Mouse (Mus musculus) layer of hippocampus, postnatal 10 days (tissue): ENCODE results near the gene Fbf1. TPM values are rescaled to one million over a fixed set of nuclear protein-coding genes. Genes with fewer than 3 reads are reported as not detected.

ENCODE experiments used
- DNase-seq, 2 experiments: peaks; one replicate each; pipeline ENCODE4 v3.0.0; 2021; ENCODE audit warnings: low spot score in 2 of 2
- long read RNA-seq: library from polyadenylated mRNA; stranded (forward); transcript quantifications from one replicate; pipeline ENCODE4 v2.0.0, GENCODE M21; 2023
- total RNA-seq, 2 experiments: library from RNA; stranded (reverse); gene quantifications; 2 replicates each; pipeline ENCODE4 v1.2.3; 2021

The Fbf1 gene
- total RNA-seq, result 10 to 100 TPM; 84.7 to 94.9 TPM
- long read RNA-seq, partial matches to known transcripts, result 15 of 24 reads
- long read RNA-seq, other reads (novel, unspliced or antisense), result 9 of 24 reads

DNA sequence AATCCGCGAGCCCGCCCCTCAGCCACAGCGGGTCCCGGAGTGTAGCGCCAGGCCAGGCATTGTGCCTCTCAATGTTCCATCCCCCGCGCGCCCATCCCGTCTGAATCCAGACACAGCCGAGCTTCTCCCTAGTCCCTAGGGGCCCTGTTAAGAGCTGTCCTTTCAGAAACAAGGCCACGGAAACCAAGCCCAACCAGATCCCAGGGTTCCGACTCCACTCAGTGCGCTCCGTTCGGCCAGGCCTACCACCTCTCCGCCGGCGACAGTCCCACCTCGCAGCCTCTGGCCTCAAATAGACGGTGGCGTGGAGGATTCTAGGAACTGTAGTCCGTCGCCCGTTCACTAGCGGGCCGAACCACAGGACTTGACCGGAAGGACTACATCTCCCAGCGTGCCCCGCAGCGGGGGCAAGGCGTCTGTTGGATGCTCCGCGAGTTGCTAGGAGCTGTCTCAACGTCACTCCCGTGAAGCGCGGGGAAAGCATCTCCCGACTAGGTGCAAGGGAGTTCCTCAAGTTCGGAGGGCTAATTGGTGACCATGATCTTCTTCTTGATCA lies at the start of gene Fbf1:
TSS of gene Fbf1 (minus strand) at position 283 of the 556 bp plus-strand sequence.
- peak; percentile 92 to 93 for DNase-seq

DNA sequence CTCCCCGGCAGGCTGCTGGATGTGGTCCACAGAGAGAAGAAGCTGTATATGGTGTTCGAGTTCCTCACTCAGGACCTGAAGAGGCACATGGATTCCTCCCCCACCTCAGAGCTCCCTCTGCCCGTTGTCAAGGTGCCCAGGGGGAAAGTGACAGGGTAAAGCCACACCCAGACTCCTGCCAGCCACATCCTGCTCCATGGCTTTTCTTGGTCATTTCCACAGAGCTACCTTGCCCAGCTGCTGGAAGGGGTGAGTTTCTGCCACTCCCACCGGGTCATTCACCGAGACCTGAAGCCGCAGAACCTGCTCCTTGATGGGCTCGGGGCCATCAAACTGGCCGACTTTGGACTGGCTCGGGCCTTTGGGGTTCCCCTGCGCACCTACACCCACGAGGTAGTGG lies 48.6 kb upstream of the Fbf1 start:
- DNase-seq, result no peak

DNA sequence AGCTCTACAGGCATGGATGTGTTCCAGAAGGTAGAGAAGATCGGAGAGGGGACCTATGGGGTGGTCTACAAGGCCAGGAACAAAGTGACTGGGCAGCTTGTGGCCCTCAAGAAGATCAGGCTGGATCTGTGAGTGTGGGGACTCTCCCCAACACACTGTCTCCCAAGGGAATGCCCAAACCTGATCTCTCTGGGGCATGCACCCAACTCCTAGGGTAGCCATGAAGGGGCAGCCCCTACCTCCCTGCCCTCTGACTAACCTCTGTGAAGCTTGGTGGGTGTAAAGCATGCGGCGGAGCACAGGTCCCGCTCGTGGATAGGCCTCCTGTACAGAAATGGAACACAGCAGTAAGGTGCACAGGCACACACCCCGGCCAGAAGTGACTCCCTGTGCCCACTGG lies 48.0 kb upstream of the Fbf1 start:
- DNase-seq, result no peak

DNA sequence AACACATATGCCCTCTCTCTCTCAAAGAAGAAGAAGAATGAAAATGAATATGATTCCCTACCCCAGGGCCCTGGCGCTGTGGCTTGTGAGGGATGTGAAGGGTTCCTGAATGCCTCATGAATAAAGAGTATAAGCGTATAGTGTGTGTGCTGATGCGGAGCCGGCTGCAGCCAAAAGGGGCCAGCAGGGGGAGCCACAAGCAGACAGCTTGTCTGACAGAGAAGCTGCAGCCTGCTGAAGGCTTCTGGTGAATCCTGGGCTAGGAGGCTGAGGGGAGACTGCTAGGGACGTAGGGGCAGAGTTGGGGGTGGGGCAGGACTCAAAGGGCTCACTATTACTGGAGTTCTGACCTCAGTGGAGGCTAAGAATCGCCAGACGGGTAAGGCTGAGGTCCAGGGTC lies 47.2 kb upstream of the Fbf1 start:
- peak in 1 of 2 experiments; percentile 45 for DNase-seq

DNA sequence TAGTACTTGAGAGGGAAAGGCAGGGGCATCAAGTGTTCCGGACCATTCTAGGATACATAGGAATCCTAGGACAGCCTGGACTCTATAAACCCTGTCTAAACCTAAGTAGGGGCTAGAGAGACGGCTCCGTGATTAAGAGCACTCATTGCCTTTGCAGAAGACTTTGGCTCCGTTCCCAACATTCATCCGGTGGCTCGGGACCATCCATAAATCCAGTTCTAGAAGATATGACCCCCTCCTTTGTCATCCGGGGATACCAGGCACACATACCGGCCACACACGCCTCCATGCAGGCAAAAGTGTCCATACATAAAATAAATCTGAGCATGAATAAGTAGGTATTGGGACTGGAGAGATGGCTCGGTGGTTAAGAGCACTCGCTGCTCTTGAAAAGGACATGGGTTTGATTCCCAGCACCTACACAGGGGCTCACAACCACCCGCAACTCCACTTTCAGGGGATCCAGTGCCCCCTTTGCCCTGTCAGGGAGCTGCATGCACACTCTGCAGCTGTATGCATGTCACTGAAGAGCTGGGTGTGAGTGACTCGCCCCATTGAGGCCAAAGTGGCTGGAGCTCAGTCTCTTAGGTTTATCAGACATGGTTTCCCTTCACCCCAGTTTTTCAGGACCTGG lies 46.0 kb upstream of the Fbf1 start:
- no peak for DNase-seq

DNA sequence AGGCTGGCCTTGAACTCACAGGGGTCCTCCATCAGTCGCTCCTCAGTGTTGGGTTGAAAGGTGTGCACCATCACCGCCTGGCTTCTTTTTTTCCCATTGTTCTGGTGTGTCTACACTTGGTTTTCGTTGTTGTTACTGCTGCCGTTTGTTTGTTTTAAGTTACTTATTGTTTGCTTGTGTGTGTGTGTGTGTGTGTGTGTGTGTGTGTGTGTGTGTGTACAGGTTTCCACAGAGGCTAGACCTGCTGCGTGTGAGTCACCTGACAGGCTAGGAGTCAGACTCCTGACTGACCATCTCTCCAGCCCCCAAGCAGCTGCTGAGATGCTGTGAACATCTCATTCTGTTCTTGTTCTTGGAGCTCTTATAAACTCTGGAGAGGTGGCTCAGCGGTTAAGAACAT lies 44.9 kb upstream of the Fbf1 start:
- DNase-seq, result no peak

DNA sequence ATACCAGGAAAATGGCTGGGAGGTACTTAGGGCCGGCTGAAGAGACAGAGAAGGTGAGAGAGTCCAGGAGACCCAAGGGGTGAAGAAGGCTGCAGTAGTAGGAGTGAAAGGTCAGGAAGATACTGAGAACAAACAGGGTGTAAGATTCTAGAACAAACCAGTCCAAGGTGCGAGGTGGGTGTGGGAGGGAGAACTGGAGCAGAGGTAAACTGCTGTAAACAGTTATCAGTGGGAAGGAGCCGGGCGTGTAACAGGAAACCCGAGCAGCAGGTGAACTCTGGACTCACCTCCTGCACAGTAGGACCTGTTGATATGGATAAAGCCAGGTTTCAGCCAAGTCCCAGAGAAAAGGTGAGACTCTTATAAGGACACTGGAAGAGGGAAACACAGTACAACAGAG lies 42.7 kb upstream of the Fbf1 start:
- no peak for DNase-seq

DNA sequence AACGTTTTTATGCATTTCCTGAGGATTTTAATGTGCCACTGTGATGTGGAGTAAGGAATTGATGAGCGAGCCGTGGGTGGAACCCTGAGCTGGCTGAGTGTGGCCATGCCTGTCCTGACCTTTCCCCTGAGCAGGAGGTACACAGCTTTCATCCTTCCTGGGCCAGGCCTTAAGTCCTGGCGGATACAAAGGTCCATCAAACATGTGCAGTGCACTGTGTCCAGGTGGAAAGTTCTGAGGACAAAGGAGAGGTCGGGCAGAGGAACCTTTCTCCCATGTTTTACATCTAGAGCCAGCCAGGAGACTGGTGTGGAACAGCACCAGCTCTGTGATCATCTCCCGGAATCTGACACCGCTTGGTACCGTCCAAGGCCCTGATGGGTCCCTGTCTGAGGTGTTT lies 41.3 kb upstream of the Fbf1 start:
- no peak for DNase-seq

DNA sequence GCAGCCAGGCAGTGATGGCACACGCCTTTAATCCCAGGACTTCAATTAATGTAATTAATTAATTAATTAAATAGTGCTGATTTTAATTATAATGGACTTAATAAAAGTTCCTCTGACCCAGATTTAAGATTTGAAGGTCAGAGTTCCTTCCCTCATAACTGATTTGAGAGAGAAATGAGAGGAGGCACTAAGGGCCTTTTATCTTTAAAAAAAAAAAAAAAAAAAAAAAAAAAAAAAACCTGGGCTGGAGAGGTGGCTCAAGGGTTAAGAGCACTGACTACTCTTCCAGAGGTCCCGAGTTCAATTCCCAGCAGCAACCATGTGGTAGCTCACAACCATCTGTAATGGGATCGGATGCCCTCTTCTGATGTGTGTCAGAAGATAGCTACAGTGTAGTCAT lies 40.7 kb upstream of the Fbf1 start:
- no peak for DNase-seq

DNA sequence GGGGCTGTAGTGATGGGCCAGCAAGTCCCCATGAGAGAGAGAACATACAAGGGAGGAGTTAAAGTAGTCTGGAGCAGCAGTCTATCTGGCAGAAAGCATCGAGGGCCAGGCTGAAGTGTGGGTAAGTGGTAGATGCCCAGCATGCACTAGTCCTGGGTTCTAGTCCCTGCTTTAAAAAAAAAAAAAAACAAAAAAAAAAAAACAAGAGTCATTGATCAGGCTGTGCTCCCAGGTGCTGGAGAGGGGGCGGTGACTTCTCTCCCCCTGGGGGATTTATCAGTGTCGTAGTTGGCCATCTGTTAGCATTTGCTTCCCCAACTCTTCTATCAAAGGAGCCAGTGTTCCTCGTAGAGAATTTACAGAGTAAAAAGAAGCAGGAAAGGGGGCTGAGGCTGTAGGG lies 38.7 kb upstream of the Fbf1 start:
- DNase-seq, result no peak

DNA sequence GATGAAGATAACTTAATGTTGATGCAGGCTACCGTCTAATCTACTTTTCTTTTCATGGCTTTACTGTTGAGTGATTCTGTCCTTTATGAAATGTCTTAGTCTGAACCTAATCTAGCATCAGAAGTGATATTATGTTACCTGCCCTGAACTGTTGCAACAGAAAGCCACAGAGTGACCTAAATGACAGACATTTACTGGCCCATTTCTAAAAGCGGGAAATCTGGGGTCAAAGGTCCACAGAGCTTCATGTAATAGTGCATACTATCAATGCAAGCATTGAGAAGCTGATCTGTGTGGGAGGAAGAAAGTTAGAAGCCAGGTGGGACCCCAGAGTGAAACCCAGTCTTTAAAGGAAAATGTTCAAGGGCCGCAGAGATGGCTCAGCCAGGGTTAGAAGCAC lies 35.2 kb upstream of the Fbf1 start:
- no peak for DNase-seq

DNA sequence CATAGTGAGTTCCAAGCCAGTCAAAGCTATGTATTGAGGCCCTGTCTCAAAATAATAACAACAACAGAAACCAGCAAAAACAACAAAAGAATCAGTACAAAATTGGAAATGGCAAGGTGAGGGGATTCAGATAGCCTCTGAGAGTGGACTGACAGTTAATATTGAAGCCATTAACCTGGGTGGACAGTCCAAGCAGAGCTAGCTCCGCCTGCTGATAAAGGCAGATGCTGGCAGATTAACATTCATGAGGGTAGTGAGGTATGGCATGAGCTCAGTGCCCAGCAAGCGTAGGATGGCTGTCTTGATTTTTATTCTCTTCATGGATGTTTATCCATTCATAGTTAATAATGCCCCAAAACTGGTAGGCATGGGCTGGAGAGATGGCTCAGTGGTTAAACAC lies 33.2 kb upstream of the Fbf1 start:
- DNase-seq, result no peak

DNA sequence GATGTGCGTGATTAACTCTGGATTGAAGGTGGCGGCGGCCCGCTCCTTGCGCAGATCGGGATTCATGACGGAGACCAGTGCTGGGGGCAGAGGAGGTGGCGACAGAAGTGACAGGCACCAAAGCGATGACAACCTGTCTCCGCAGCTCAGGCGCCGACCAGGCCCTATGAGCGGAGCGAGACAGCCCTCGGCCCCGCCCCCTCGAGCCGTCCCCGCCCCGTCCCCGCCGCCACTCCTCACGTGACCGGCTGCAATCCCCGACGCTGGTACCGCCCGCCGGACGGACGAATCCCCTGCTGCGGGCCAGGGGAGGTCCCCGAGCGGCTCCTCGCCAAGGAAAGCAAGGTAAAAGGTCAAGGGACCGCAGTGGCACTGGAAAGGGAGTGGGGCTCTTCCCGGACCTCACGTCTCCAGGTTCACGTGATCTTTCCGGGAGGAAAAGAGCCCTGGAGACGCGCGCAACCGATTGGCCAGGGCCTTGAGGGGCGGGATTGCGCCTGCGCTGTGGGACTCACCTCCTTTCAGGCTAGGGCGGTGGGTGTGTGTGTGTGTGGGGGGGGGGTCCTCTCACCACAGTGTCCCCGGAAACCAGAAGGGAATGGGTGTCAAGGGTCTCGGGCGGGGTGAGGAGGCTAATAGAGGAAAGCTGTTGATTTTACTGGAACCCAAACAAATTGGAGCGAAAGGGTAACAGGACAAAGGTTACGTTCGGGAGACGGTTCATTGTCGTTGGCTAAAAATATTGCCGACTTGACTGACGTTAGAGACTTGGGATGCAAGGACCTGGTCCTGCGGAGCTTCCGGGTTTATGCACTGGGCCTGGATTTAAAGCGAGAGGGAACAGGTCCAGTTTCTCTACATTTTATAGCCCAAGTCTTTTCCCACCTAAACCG lies 30.9 kb upstream of the Fbf1 start, which contains the start of the genes Ten1 and Acox1:
TSS of gene Ten1 (plus strand) at position 217 of the 893 bp plus-strand sequence.
TSS of gene Acox1 (minus strand) at position 407 of the 893 bp plus-strand sequence.
- DNase-seq, result peak; percentile 97 to 98

DNA sequence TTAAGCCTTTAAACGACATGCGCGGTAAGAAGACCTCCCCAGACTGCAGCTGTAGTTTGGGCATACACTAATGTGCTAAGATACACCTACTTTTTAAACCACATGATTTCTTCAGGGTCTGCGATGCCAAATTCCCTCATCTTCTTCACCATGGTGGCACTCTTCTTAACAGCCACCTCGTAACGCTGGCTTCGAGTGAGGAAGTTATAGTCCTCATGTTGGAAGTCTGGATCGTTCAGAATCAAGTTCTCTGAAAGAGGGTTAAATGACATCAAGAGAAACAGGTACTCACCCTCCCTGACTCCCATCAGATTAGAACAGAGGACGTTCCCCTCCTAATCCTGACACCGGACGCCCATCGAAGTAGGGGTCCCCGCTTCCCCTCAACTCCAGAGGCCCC lies 30.2 kb upstream of the Fbf1 start:
- DNase-seq, result peak in 1 of 2 experiments; percentile 18

DNA sequence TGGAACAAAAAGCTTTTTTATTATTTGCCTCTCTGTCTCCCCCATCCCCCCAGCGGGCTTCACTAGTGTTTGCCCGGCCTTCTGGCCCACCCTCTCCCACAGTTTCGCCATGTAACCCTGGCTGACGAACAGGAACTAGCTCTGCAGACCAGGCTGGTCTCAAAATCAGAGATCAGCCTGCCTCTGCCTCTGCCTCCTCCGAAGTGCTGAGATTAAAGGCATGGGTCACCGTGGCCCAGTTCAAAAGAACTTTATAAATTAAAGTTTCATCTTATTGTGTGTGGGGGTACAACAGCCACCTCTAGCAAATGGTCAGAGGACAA lies 29.6 kb upstream of the Fbf1 start:
- DNase-seq, result no peak

DNA sequence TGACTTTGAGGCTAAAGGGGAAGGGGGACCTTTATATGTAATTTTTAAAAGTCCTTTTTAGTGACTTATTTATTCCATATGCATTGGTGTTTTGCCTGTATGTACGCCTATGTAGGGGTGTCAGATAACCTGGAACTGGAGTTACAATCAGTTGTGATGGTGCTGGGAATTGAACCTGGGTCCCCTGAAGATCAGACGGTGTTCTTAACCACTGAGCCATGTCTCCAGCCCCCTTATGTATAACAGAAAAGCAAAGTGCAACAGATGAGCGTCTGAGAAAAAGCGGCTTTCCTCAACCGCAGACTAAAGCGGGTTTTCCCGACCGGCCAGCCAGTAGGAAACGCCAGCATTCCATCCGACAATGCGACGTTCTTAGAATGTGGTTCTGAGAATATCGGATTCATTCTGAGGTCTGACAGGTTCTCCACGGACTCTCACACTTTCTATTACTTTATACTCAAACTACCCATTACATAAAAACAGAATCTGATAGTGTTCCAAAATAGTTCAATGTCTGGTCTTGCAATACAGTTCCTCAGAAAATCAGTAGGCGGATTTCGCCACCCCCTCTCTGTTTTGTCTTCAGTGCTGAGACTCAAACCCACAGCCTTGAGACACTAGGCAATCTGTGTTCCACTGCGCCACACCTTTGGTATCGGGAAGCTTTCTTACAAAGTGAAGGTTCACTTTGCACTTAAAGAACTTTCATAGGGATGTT lies 29.1 kb upstream of the Fbf1 start:
- no peak for DNase-seq

DNA sequence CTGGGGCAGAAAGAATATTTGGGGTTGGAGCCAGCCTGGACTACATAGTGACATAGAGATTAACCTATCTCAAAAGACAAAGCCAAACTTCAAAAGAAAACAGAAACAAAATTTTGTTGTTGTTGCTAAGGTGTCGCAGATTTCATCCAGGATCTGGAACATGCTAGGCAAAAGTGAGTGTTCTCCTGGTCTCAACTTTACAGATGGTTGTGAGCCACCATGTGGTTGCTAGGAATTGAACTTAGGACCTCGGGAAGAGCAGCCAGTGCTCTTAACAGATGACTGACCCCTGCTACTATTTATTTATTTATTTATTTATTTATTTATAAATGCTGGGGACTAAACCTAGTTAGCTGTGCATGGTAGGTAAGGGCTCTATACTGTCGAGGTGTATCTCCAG lies 28.4 kb upstream of the Fbf1 start:
- no peak for DNase-seq

DNA sequence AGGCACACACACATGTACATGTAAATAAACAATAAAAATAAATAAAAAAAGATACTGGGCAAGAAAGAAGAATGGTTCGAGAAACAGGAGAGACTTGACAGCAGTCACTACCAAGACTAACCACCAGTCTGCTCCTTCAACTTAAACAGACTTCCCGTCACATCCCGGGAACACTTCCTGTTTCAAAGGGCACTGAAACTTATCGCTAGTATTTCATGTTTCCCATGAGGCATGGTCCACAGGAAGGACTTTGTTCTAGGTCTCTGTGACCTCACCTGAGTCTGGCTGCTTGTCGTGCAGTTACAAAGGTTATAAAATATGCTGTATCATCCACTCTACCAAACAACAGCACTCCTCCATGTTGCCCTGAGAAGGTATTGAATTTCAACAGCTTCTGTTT lies 27.3 kb upstream of the Fbf1 start:
- no peak for DNase-seq

DNA sequence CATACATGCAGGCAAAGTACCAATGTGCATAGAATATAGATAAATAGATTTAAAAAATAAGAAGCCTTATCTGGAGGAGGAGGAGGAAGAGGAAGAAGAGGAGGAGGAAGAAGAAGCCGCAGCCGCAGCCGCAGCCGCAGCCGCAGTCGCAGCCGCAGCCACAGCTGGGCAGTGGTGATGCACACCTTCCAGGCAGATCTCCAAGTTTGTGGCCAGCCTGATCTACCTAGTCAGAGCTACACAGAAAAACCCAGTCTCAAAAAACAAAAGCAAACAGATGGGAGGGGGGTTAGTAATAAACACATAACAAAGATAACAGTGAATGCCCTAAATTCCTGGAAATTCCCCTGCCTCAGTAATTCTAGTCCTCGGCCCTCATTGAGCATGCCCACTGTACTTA lies 26.7 kb upstream of the Fbf1 start:
- DNase-seq, result no peak

DNA sequence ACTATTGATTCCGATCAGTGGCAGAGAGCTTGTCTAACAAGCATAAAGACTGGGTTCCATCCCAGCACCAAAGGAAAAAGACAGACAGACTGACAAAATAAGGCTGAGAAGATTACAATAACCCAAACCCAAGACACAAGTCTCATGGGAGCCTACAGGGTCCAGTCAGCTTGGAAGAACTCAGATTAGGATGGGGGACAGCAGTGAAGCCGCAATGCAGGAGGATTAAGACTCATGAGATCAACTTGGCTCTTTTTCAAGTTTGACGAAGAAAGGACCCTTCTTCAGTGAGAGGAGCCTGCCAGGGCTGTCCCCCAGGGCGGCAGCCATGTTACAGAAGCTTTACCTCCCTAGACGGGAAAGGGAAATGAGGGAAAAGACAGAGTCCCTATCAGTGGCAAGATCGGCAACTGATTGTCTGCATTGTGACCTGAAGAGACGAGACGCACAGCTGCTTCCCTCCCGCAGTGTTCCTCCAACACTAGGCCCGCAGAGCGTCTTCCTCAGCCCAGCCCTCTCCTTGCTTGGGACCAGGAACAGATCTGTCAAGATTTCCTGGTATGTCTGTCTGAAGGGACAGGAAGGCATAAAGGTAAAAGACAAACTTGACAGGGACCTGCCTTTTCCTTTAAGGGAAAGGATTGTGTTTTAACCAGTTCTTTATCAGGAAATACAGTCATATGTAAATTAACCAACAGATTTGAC lies 19.4 kb upstream of the Fbf1 start:
- DNase-seq, result no peak

DNA sequence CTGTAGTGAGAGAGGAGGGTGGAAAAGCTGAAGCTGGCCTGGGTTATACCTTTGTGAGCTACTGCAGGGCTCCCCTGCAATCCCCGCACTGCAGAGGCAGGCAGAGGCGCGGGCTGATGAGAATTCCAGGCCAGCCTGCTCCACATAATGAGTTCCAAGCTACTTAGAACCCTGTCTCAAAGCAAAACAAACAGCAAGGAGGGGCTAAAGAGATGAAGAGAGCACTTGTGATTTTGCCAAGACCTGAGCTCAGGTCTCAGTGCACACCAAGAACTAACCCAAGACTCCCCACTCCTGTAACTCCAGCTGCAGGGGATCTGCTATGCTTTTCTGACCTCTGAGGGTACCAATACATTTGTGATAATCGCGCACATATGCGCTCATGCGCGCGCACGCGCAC lies 18.4 kb upstream of the Fbf1 start:
- no peak for DNase-seq
